Mouse (Mus musculus) E14TG2a.4 (cell line): ENCODE measurements at regions not wholly inside any gene's neighbourhood (a gene's known extent, or its start where the extent isn't known, plus 50 kb on each side); places are given as distances from the start of the nearest gene placed in this dataset.
"Not testable (repeated sequence)": the region's sequence is repeated elsewhere in the genome, so short reads cannot be mapped to it uniquely, and the experiment has no call there.

Source experiments
- CTCF ChIP-seq: conservative IDR thresholded peaks from 2 replicates; pipeline ENCODE4 v1.5.1; 2014; ENCODE audit warnings: low read length
- NANOG ChIP-seq: IDR thresholded peaks from 2 replicates; pipeline ENCODE4 v1.6.1; 2014; ENCODE audit warnings: borderline replicate concordance, low read length, mixed read lengths
- POU5F1 ChIP-seq: IDR thresholded peaks from 2 replicates; pipeline ENCODE4 v1.6.1; 2014; ENCODE audit warnings: low read length, borderline replicate concordance

DNA sequence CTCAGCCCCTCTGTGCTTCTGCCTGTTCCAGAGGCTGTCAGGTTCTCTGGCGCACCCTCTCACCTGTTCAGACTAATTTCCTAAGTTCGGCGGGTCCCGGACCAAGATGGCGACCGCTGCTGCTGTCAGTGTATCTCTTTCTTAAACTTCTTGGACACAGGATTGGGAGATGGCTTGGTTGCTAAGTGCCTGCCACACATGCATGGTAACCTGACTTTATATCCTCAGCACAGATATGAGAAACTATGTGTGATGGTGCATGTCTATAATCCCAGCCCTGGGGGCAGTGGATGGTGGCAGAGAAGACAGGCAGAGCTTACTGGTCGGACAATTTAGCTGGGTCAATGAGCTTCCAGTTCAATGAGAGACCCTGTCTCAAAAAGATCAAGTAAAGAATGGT lies 126.3 kb downstream of the Dmrta2 start:
- TF ChIP-seq CTCF, NANOG, POU5F1: not testable (repeated sequence)
